ENCODE assay signal across 9 mouse cellular contexts in genomic region chr4:139598950-139599518, GRCm38 (mm10). TPM values are rescaled to one million over a fixed set of nuclear protein-coding genes. Genes with fewer than 3 reads are reported as not detected.
DNase-seq lines count a peak whose midpoint lies in the region; ATAC-seq and TF ChIP-seq lines count a peak whose summit lies in the region.
"Had no signal": no experiment of that assay in that cellular context is flagged by ENCODE, and none has a peak within 500 bp of the region (broad histone marks: within the 10 kb centered on the region; RNA-seq: fewer than 3 reads in every experiment).

No protein-coding gene starts in this region.

- peaks cover 82% of the 10 kb centered on the region for H3K79me2 ChIP-seq in C2C12 (ENCODE audit: control insufficient read depth, insufficient read depth)

- H3K79me3 ChIP-seq in C2C12 (ENCODE audit: low read depth): peaks cover 53% of the 10 kb centered on the region

- DNase-seq in adrenal gland, postnatal 10 days: peak; percentile 94
- DNase-seq in forebrain, embryonic 14.5 days (ENCODE audit: low spot score): peak; percentile 75
- DNase-seq in heart, postnatal 0 days (ENCODE audit: low spot score): peak; percentile 94
- DNase-seq in kidney, postnatal 14 days: peak; percentile 96
- DNase-seq in ovary, postnatal 14 days (ENCODE audit: low spot score): peak; percentile 74
- DNase-seq in thymus, postnatal 25 days: peak; percentile 78

- H3K4me1 ChIP-seq in forebrain, embryonic 14.5 days (ENCODE audit: control insufficient read depth, insufficient read depth, low read length): peaks cover 32% of the 10 kb centered on the region
- peaks cover 53% of the 10 kb centered on the region for H3K4me1 ChIP-seq in heart, postnatal 0 days (ENCODE audit: control insufficient read depth, insufficient read depth)
- H3K4me1 ChIP-seq in lung, embryonic 16.5 days (replicated peaks; ENCODE audit: control insufficient read depth, insufficient read depth, low read length): peaks cover 72% of the 10 kb centered on the region

- H3K36me3 ChIP-seq in C2C12 (ENCODE audit: control insufficient read depth, insufficient read depth): peaks cover 8% of the 10 kb centered on the region
- H3K36me3 ChIP-seq in forebrain, embryonic 14.5 days (ENCODE audit: control insufficient read depth, insufficient read depth, low read length): no peaks in the 10 kb centered on the region
- H3K36me3 ChIP-seq in heart, postnatal 0 days (replicated peaks; ENCODE audit: control insufficient read depth, insufficient read depth, low read length): no peaks in the 10 kb centered on the region
- H3K36me3 ChIP-seq in lung, embryonic 16.5 days (ENCODE audit: control insufficient read depth, insufficient read depth, low read length): no peaks in the 10 kb centered on the region

- peak overlapping the region; percentile 21 for H3K4me2 ChIP-seq in forebrain, embryonic 14.5 days (ENCODE audit: low read length)
- H3K4me2 ChIP-seq in heart, postnatal 0 days (ENCODE audit: low read depth, low read length): peak overlapping the region; percentile 64
- H3K4me2 ChIP-seq in lung, embryonic 16.5 days (ENCODE audit: low read depth, low read length): peak overlapping the region; percentile 46

- TF ChIP-seq CTCF in C2C12 (IDR thresholded peaks at IDR 0.05; ENCODE audit: control insufficient read depth, insufficient read depth, insufficient read length): no peak
- TF ChIP-seq CTCF in heart, postnatal 0 days (IDR thresholded peaks at IDR 0.05; ENCODE audit: low read depth): no peak; the same call in 1 of the 2 replicates

- H3K27me3 ChIP-seq in C2C12 (ENCODE audit: control insufficient read depth, insufficient read depth, insufficient read length): no peaks in the 10 kb centered on the region
- H3K27me3 ChIP-seq in forebrain, embryonic 14.5 days (replicated peaks; ENCODE audit: control insufficient read depth, insufficient read depth, low read length): no peaks in the 10 kb centered on the region
- H3K27me3 ChIP-seq in heart, postnatal 0 days (ENCODE audit: control insufficient read depth, insufficient read depth, low read length): no peaks in the 10 kb centered on the region
- no peaks in the 10 kb centered on the region for H3K27me3 ChIP-seq in lung, embryonic 16.5 days (ENCODE audit: control insufficient read depth, insufficient read depth, low read depth, low read length)

- peak overlapping the region; percentile 41; the same call in 1 of the 2 replicates for H3K9ac ChIP-seq in forebrain, embryonic 14.5 days (ENCODE audit: low read length)
- H3K9ac ChIP-seq in heart, postnatal 0 days (replicated peaks; ENCODE audit: low read depth, low read length): peak overlapping the region; percentile 32
- H3K9ac ChIP-seq in lung, embryonic 16.5 days (ENCODE audit: low read length): peak overlapping the region; percentile 54

- peak overlapping the region; percentile 14 for H3ac ChIP-seq in C2C12 (ENCODE audit: control insufficient read depth, insufficient read length, low read depth)

- H3K9me3 ChIP-seq in forebrain, embryonic 14.5 days (replicated peaks; ENCODE audit: control insufficient read depth, low read length): no peaks in the 10 kb centered on the region
- no peaks in the 10 kb centered on the region for H3K9me3 ChIP-seq in heart, postnatal 0 days (replicated peaks; ENCODE audit: control insufficient read depth, low read length)
- H3K9me3 ChIP-seq in lung, embryonic 16.5 days (ENCODE audit: control insufficient read depth, low read length): no peaks in the 10 kb centered on the region

- peak; percentile 58 for ATAC-seq in forebrain, embryonic 14.5 days
- ATAC-seq in heart, postnatal 0 days (ENCODE audit: insufficient read depth, low read depth): peak; percentile 81
- peak; percentile 91 for ATAC-seq in lung, embryonic 16.5 days (ENCODE audit: low read depth)

- 4% methylated on average over 12 of the region's 12 CpGs for WGBS in forebrain, embryonic 14.5 days
- 2% methylated on average over 12 of the region's 12 CpGs for WGBS in heart, postnatal 0 days
- under 1% methylated on average over 11 of the region's 12 CpGs for WGBS in lung, embryonic 16.5 days

- H3K4me3 ChIP-seq in C2C12 (ENCODE audit: insufficient read depth, poor library complexity, severe bottlenecking): no peak overlapping the region
- no peak overlapping the region for H3K4me3 ChIP-seq in forebrain, embryonic 14.5 days (ENCODE audit: low read depth, low read length)
- peak overlapping the region; percentile 23 for H3K4me3 ChIP-seq in heart, postnatal 0 days (ENCODE audit: low read depth, low read length)
- peak overlapping the region; percentile 24; the same call in 1 of the 2 replicates for H3K4me3 ChIP-seq in lung, embryonic 16.5 days (ENCODE audit: low read length)
- H3K4me3 ChIP-seq: erythroblast, embryonic 14.5 days had no signal

- peak overlapping the region; percentile 63 for H3K27ac ChIP-seq in forebrain, embryonic 14.5 days (ENCODE audit: low read depth, low read length)
- peak overlapping the region; percentile 87 for H3K27ac ChIP-seq in heart, postnatal 0 days (ENCODE audit: low read depth)
- peak overlapping the region; percentile 95 for H3K27ac ChIP-seq in lung, embryonic 16.5 days (ENCODE audit: low read length)

- peak; percentile 82 for TF ChIP-seq EP300 in heart, postnatal 0 days (IDR thresholded peaks at IDR 0.05; ENCODE audit: low read depth)

TF ChIP-seq in C2C12, 6 proteins besides CTCF, POLR2A, EP300 and RAD21:
- peak; percentile 95 for TF ChIP-seq MAX (IDR thresholded peaks at IDR 0.05)
- no peak for TF ChIP-seq MYOG (IDR thresholded peaks at IDR 0.05; ENCODE audit: control insufficient read depth, extremely low read depth, insufficient read length)
- peak; percentile 75 for TF ChIP-seq MYOD1 (IDR thresholded peaks at IDR 0.05; ENCODE audit: control insufficient read depth, insufficient read length, low read depth)
- peak; percentile 32 for TF ChIP-seq CEBPB (IDR thresholded peaks at IDR 0.05; ENCODE audit: low read depth)
- peak; percentile 84 for TF ChIP-seq FOSL1 (IDR thresholded peaks at IDR 0.05; ENCODE audit: insufficient read depth, low read length, poor library complexity, severe bottlenecking)
- peak; percentile 92 for TF ChIP-seq USF1 (IDR thresholded peaks at IDR 0.05; ENCODE audit: low read depth)

RNA-seq across cellular contexts. Expression of gene Gm21969, which starts 4.0 kb away (rescaled TPM):
- 0.01 TPM for polyA plus RNA-seq in C2C12 (2012; fragmentation: generic; extraction: Trizol)
- not detected for total RNA-seq in adrenal gland, postnatal 10 days (2021)
- not detected in 2 replicates for polyA plus RNA-seq in forebrain, embryonic 14.5 days (2014; fragmentation: Nextera tagmentation; extraction: Ambion mirVana)
- not detected in 2 replicates for total RNA-seq in heart, postnatal 0 days (2014; rRNA removed; ENCODE audit: low replicate concordance)
- not detected in 2 replicates for polyA plus RNA-seq in heart, postnatal 0 days (2015; fragmentation: Nextera tagmentation; extraction: Ambion mirVana)
- 0.05 TPM in 1 of 2 replicates, not detected in the other for polyA plus RNA-seq in lung, embryonic 16.5 days (2015; fragmentation: Nextera tagmentation; extraction: Ambion mirVana)

RNA-seq across cellular contexts. Expression of gene Aldh4a1, which starts 23.6 kb away (rescaled TPM):
- 6.7 TPM for polyA plus RNA-seq in C2C12 (2012; fragmentation: generic; extraction: Trizol)
- 10 to 100 TPM; 62.7 to 84.6 TPM for total RNA-seq in adrenal gland, postnatal 10 days (2021)
- polyA plus RNA-seq in forebrain, embryonic 14.5 days (2014; fragmentation: Nextera tagmentation; extraction: Ambion mirVana): 18.6 and 21.6 TPM in 2 replicates
- 47.7 and 53.7 TPM in 2 replicates for total RNA-seq in heart, postnatal 0 days (2014; rRNA removed; ENCODE audit: low replicate concordance)
- polyA plus RNA-seq in heart, postnatal 0 days (2015; fragmentation: Nextera tagmentation; extraction: Ambion mirVana): 21.7 and 24.9 TPM in 2 replicates
- polyA plus RNA-seq in lung, embryonic 16.5 days (2015; fragmentation: Nextera tagmentation; extraction: Ambion mirVana): 25.5 and 30.7 TPM in 2 replicates

RNA-seq across cellular contexts. Expression of gene Tas1r2, which starts 54.3 kb away (rescaled TPM):
- polyA plus RNA-seq in C2C12 (2012; fragmentation: generic; extraction: Trizol): 1.2 TPM
- total RNA-seq in adrenal gland, postnatal 10 days (2021): not detected
- polyA plus RNA-seq in forebrain, embryonic 14.5 days (2014; fragmentation: Nextera tagmentation; extraction: Ambion mirVana): not detected in 2 replicates
- total RNA-seq in heart, postnatal 0 days (2014; rRNA removed; ENCODE audit: low replicate concordance): not detected in 2 replicates
- polyA plus RNA-seq in heart, postnatal 0 days (2015; fragmentation: Nextera tagmentation; extraction: Ambion mirVana): not detected in 2 replicates
- polyA plus RNA-seq in lung, embryonic 16.5 days (2015; fragmentation: Nextera tagmentation; extraction: Ambion mirVana): not detected in 2 replicates
- polyA plus RNA-seq: erythroblast, embryonic 14.5 days had no signal

Comparison
In these comparisons a context has a peak if more than half of its experiments do, and no peak if none do; other contexts are left out.
1. H3K4me3 ChIP-seq: peak in heart, postnatal 0 days (single experiment) and lung, embryonic 16.5 days (single experiment); none in C2C12 (single experiment) and forebrain, embryonic 14.5 days (single experiment).
2. Peak in every context shown above with its lines, with median percentiles within 50 percentile points of each other: DNase-seq, ATAC-seq, H3K27ac ChIP-seq, H3K4me2 ChIP-seq and H3K9ac ChIP-seq.